17 mouse cellular contexts compared by ENCODE assay signal in genomic region chr14:75859619-75860018, GRCm38 (mm10).
"Had no signal": no experiment of that assay in that cellular context is flagged by ENCODE, and none has a peak within 500 bp of the region (broad histone marks: within the 10 kb centered on the region; RNA-seq: fewer than 3 reads in every experiment).

No protein-coding gene starts in this region.

- H3K4me2 ChIP-seq: kidney, embryonic 15.5 days; liver, embryonic 13.5 days; midbrain, embryonic 13.5 days had no signal

- H3K36me3 ChIP-seq: kidney, embryonic 15.5 days; liver, embryonic 13.5 days had no signal

- H3K9ac ChIP-seq: kidney, embryonic 15.5 days; liver, embryonic 13.5 days; midbrain, embryonic 13.5 days had no signal

- H3K9me3 ChIP-seq: kidney, embryonic 15.5 days; liver, embryonic 13.5 days; midbrain, embryonic 10.5 days; midbrain, embryonic 13.5 days had no signal

- DNase-seq: kidney, adult 11 months; kidney, postnatal 14 days; kidney, postnatal 4 days; layer of hippocampus, postnatal 36 days; liver, embryonic 13.5 days; lung, adult 2 months; lung, postnatal 36 days; thymus, adult 2 months; thymus, postnatal 14 days; thymus, postnatal 4 days had no signal

- H3K4me3 ChIP-seq: kidney, embryonic 15.5 days; left cerebral cortex, adult 2 months; liver, embryonic 13.5 days; megakaryocyte, embryonic 14.5 days; midbrain, embryonic 10.5 days; midbrain, embryonic 13.5 days; myocyte had no signal

- ATAC-seq: midbrain, embryonic 13.5 days; midbrain, embryonic 16.5 days had no signal

- H3K27ac ChIP-seq: kidney, embryonic 15.5 days; left cerebral cortex, adult 2 months; liver, embryonic 13.5 days; midbrain, embryonic 10.5 days; midbrain, embryonic 13.5 days had no signal

- H3K27me3 ChIP-seq: kidney, embryonic 15.5 days; liver, embryonic 13.5 days; megakaryocyte, embryonic 14.5 days; midbrain, embryonic 13.5 days had no signal
